Mouse (Mus musculus) testis, adult 2 months (tissue): ENCODE results near the gene Gm128.

Experiments used
- CTCF ChIP-seq: fragments of 200-500 bp; IDR thresholded peaks from 2 replicates; pipeline ENCODE4 v1.5.1; 2012; ENCODE audit warnings: low read depth, mild to moderate bottlenecking, inconsistent platforms, low read length, moderate library complexity; ENCODE audit not compliant: control insufficient read depth, insufficient read depth, insufficient replicate concordance
- POLR2A ChIP-seq: fragments of 200-500 bp; IDR thresholded peaks from 2 replicates; pipeline ENCODE4 v1.6.1; 2012; ENCODE audit warnings: low read depth, mild to moderate bottlenecking, inconsistent platforms, low read length, moderate library complexity; ENCODE audit not compliant: control insufficient read depth

- TF ChIP-seq CTCF (no peak), POLR2A (no peak)
Observed at GRCm38 (mm10) chr3:95284062-95284461, 42.7 kb upstream of the Gm128 start.
